Mouse (Mus musculus) myocyte (in vitro differentiated cells): ENCODE data around the gene Cmtm2a.

Source experiments
- E2F4 ChIP-seq: IDR thresholded peaks from one replicate; pipeline ENCODE4 v1.6.1; 2011; ENCODE audit warnings: mild to moderate bottlenecking, control low read depth, moderate library complexity; ENCODE audit not compliant: insufficient read depth
- MAX ChIP-seq: IDR thresholded peaks from one replicate; pipeline ENCODE4 v1.6.1; 2011; ENCODE audit warnings: low read depth, mild to moderate bottlenecking, control low read depth
- MYOD1 ChIP-seq, 3 experiments: IDR thresholded peaks; one replicate each; pipeline ENCODE4 v1.6.1; 2011; ENCODE audit warnings: control low read depth in 2 of 3, low read depth in 2 of 3, mild to moderate bottlenecking in 2 of 3, moderate library complexity in 1 of 3; ENCODE audit not compliant: insufficient read length in 2 of 3, control insufficient read depth in 1 of 3
- MYOG ChIP-seq, 3 experiments: IDR thresholded peaks; one replicate each; pipeline ENCODE4 v1.6.1; 2011; ENCODE audit warnings: control low read depth in 2 of 3, low read depth in 2 of 3, mild to moderate bottlenecking in 2 of 3; ENCODE audit not compliant: insufficient read length in 2 of 3, control insufficient read depth in 1 of 3, insufficient read depth in 1 of 3
- REST ChIP-seq: IDR thresholded peaks from one replicate; pipeline ENCODE4 v1.6.1; 2011; ENCODE audit warnings: mild to moderate bottlenecking, control low read depth, moderate library complexity; ENCODE audit not compliant: insufficient read depth, insufficient read length
- TCF3 ChIP-seq: IDR thresholded peaks from one replicate; pipeline ENCODE4 v1.6.1; 2011; ENCODE audit warnings: low read depth, control low read depth; ENCODE audit not compliant: insufficient read length

GRCm38 (mm10) chr8:104304962-104305361, 12.0 kb upstream of the Cmtm2a start:
- TF ChIP-seq REST, result no peak
- no peak for TF ChIP-seq MAX
- no peak for TF ChIP-seq MYOD1 (IDR thresholded peaks at IDR 0.05; ENCODE audit: control insufficient read depth in 1 of 3, insufficient read length in 2 of 3, low read depth in 2 of 3)
- TF ChIP-seq E2F4, result no peak
- TF ChIP-seq MYOG (IDR thresholded peaks at IDR 0.05; ENCODE audit: control insufficient read depth in 1 of 3, insufficient read depth in 1 of 3, insufficient read length in 2 of 3, low read depth in 2 of 3), result no peak
- TF ChIP-seq TCF3, result no peak
